Mouse (Mus musculus) thymus, adult 18-20 months (tissue): Measurements from ENCODE around the gene Polm.
A peak's percentile ranks its signal among the peaks of the same experiment; 100 is the strongest.

Source experiments
- DNase-seq, 2 experiments: peaks; one replicate each; pipeline ENCODE4 v3.0.0; 2022; ENCODE audit warnings: mixed read lengths in 2 of 2

The Polm gene

GRCm38 (mm10) chr11:5837251-5838246 is at the start of gene Polm:
TSS of gene Polm (minus strand) at chr11:5838016.
- peak; percentile 70 to 84 for DNase-seq

DNA sequence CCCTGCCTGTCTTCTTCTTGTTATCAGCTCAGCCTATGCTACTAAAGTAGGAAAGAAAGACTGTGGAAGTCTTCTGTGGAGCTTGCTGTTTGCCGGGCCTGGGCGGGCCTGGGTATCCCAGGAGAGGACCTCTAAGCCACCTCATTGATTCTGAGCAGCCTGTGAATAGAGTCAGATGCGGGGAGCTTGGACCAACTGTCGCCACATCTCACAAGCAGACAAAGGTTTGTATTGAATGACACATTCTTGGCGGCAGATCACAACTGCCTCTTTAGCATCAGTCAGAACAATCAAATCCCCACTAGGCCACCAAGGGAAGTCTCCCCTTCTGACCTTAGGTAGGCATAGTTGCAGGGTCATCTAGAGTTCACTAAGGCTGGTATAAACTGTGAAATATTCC is 49.4 kb upstream of the Polm start:
- DNase-seq, result no peak

GRCm38 (mm10) chr11:5886187-5886586 is 48.4 kb upstream of the Polm start:
- no peak for DNase-seq

DNA sequence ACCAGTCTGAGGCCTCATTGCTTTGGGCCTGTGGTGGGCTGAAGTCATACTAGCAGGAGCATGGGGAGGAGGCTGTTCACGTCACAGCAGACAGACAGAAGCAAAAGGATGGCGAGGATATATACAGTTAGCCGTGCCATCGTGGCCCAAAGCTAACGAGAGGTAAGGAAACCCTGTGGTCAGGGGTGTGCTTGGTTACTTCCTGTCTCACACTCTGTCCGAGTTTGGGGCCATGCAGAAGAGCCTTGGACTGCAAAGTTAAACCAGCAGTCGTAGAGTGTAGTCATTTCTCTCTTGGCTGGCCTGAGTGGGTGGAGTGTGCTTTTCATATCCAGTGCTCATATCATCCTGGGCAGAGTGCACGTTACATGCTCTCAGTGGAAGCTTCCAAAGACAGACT is 44.7 kb upstream of the Polm start:
- DNase-seq, result no peak

- DNase-seq, result no peak
Observed at GRCm38 (mm10) chr11:5879905-5880304, 42.1 kb upstream of the Polm start.

GRCm38 (mm10) chr11:5878661-5879060 is 40.8 kb upstream of the Polm start:
- DNase-seq, result no peak

- peak; percentile 97 for DNase-seq
Observed at GRCm38 (mm10) chr11:5877921-5878526, 40.2 kb upstream of the Polm start, which contains the start of gene Pold2. TSS of gene Pold2 (minus strand) at chr11:5878292.

- DNase-seq, result no peak
Observed at GRCm38 (mm10) chr11:5877421-5877820, 39.6 kb upstream of the Polm start.

DNA sequence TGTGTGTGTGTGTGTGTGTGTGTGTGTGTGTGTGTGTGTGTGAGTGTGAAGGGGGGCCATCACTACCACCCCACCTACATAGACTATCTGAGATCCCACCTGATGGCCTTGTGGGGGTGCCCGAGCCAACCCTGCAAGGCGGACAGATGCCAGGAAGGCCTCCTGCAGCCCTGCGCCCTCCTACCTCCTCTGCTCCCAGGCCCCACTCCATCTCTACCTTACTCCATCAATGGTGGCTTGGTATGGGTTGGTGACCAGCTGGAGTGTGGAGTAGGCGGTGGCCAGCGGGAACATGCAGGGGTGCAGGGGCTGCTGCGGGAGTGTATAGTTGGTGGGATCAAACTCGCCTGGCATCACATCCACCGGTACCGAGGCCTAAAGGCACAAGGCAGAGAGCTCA is 35.4 kb upstream of the Polm start:
- no peak for DNase-seq

GRCm38 (mm10) chr11:5872707-5873106 is 34.9 kb upstream of the Polm start:
- DNase-seq, result no peak

- no peak for DNase-seq
Observed at GRCm38 (mm10) chr11:5870069-5870468, 32.3 kb upstream of the Polm start.

GRCm38 (mm10) chr11:5869331-5869730 is 31.5 kb upstream of the Polm start:
- DNase-seq, result no peak

DNA sequence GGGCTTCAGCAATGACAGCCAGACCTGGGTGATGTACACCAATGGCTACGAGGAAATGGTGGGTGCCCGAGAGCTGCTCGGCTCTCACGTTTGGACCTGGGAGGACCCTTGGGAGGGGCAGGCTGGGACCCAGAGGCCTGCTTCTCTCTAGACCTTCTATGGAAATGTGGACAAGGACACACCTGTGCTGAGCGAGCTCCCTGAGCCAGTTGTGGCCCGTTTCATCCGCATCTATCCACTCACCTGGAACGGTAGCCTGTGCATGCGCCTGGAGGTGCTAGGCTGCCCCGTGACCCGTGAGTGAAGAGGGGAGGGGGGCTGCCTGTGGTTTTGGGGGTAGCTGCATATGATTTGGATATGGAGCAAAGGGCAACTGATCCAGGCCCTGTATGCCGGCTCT is 30.5 kb upstream of the Polm start:
- DNase-seq, result no peak

- DNase-seq, result no peak
Observed at GRCm38 (mm10) chr11:5867196-5867595, 29.4 kb upstream of the Polm start.

DNA sequence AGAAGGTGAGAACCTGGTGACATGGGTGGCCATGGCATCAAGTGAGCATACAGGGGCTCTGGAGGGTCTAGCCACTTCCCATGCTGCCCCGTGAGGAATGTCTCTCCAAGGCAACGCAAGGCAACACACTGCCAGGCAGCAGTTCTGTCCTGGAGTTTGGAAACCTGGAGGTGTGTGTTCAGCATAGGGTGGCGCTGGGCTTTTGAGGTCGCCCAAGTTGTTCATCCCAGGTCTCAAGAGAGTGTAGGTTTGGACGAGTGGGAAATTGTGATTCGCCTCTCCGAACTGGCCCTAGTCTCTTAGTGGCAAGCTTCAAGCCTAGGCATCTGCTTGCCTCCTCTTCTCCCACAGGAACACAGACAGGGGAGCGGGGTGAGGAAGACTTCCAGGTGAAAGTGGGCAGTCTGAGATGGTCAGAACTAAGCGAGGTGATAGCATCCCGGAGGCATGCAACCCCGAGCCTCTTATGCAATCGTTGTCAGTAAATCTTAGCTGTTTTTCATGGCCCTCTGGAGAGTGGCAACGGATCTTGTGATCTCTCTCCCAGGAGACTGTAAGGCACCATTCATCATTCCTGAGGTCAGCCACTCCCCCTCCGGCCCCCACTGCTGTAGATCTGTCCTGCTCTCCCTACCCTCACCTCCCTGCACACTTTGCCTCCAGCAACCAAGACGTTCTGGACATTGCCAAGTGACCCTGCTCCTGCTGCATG is 24.7 kb upstream of the Polm start:
- DNase-seq, result no peak

- no peak for DNase-seq
Observed at GRCm38 (mm10) chr11:5861678-5862393, 24.0 kb upstream of the Polm start, which contains the start of gene Aebp1. TSS of gene Aebp1 (plus strand) at chr11:5861947.

DNA sequence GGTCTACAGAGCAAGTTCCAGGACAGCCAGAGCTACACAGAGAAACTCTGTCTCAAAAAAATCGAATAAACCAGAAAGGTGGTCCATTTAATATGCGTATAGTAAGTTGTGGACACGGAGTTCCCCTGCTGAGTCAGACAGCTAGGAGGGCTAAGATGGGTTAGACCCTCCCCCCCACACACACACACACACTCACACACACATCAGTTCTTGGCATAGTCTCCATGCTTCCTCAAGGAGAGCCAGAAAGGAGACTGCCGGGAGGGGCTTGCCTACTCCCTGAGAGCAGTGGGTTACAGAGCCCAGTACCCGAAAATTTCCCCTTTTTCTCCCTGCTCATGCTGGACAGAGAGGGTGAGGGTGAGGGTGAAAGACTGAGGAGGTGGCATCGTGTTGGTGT is 22.8 kb upstream of the Polm start:
- DNase-seq, result no peak

DNA sequence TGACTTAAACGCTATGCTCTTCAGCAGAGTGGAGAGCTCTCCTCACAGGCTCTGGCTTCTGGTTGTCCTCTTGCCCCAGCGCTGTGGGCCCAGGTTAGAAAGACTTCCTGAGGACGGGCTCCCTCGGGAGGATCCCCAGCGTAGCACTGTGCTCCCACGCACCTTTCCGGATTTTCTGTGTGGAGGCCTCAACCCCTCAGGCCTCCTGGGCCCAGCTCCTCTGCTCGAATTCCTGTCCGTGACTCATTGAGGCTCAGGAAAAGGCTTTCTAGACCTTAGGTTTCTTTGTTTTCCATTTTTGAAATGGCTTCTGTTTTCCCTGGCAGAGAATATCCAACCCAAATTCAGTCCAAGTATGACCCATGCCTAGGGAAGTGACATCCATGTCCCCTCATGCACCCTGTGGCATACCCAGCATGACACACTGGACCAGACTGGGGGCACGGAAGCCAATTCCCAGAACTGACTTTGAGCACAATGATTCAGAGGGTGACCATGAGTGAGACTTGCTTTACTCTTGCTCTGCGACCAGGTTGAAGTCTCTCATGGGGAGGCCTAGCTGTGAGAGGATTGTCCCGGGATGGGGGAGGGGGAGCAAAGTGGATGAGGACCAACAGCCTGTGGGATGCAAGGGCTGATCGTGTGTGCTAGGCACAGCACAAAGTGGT is 22.2 kb upstream of the Polm start:
- no peak for DNase-seq

GRCm38 (mm10) chr11:5858723-5859122 is 20.9 kb upstream of the Polm start:
- DNase-seq, result no peak

- DNase-seq, result no peak
Observed at GRCm38 (mm10) chr11:5856479-5857130, 18.8 kb upstream of the Polm start.

DNA sequence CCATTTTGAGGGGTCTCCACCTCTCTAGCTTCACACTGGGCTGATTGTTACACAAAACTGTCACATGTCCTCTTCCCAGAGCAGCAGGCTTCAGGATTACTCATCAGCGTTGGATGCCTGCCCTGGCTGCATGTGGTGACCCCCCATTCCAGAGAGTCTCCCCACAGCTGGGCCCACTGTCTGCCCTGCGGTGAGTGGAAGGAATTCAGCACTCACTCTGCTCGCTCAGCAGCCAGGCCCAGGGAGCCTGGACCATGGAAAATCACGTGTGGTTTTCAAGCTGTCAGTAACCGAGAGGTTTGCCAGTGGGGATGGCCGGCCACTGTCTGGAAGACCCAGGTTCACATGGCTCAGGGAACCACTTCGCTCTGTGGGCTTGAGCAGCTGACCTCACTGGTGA is 18.1 kb upstream of the Polm start:
- no peak for DNase-seq

DNA sequence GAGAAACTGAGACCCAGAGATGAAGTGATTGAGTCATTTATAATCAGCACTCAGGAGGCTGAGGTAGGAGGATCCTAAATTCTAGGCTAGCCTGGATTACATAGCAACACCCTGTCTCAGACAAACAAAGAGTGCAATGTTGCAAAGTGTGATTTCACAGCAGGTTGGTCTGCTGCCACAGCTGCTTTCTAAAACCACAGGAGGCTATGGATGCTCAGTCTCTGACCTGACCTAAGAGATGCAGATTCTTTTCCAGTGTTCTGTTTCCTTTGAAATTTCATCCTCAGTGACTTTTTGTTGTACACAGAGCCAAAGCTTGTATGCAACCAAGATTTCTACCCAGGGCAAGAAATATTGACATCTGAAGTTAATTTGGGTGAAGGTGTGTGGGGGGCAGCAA is 17.7 kb upstream of the Polm start:
- DNase-seq, result no peak
